Mouse (Mus musculus): Measurements from ENCODE around the gene Kmt2a. TPM values are rescaled to one million over a fixed set of nuclear protein-coding genes. Genes with fewer than 3 reads are reported as not detected.

Kmt2a gene
- polyA plus RNA-seq, 1 experiment from 2014 or later, result 5.3 TPM

GRCm38 (mm10) chr9:44882436-44882980, 1.4 kb upstream of the Kmt2a start:
- H3K9ac ChIP-seq (ENCODE audit: low read depth, low read length), result peak overlapping the region; percentile 75
- H3K9me3 ChIP-seq (ENCODE audit: control insufficient read depth, low read length), result no peaks in the 10 kb centered on the region
- peak overlapping the region; percentile 97 for H3K4me2 ChIP-seq (ENCODE audit: low read depth, low read length)
- H3K4me3 ChIP-seq (ENCODE audit: low read length), result peak overlapping the region; percentile 63
- H3K4me1 ChIP-seq (ENCODE audit: control insufficient read depth, insufficient read depth, low read length), result peaks cover 29% of the 10 kb centered on the region
- no peaks in the 10 kb centered on the region for H3K36me3 ChIP-seq (ENCODE audit: control insufficient read depth, insufficient read depth, low read length)
- H3K27ac ChIP-seq (ENCODE audit: low read length), result peak overlapping the region; percentile 93; the same call in 1 of the 2 replicates
- H3K27me3 ChIP-seq (replicated peaks; ENCODE audit: control insufficient read depth, insufficient read depth, low read length), result no peaks in the 10 kb centered on the region
- WGBS, result 0% methylated on average over 25 of the region's 27 CpGs
- ATAC-seq, result peak; percentile 37

DNA sequence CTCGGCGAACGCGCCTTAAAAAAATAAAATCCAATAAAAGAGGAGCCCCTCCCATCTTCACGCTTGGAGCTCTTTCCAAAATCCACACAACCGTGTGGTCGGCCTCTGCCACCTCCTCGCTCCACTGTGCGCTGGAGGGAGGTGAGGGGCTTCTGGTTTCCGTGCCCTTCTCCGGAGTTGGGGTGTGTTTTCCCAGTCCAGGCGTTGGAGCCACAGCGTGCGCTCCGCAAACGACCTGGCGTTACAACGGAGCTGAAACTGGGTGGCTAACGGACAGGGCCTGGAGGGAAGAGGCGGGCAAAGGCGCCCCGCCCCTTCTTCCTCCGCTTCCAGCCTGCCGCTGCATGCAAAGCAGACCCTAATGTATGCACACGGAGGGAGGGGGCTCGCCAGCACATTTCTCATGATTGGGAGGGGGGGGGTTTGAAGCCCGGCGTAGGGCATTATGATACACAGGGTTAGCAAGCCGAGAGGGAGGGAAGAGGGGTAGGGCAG, 892 bp upstream of the Kmt2a start:
- peak overlapping the region; percentile 93 for H3K27ac ChIP-seq (ENCODE audit: low read length)
- H3K36me3 ChIP-seq (ENCODE audit: control insufficient read depth, insufficient read depth, low read length), result no peaks in the 10 kb centered on the region
- peaks cover 34% of the 10 kb centered on the region for H3K4me1 ChIP-seq (ENCODE audit: control insufficient read depth, insufficient read depth, low read length)
- under 1% methylated on average over 29 of the region's 29 CpGs for whole genome bisulfite sequencing
- H3K27me3 ChIP-seq (replicated peaks; ENCODE audit: control insufficient read depth, insufficient read depth, low read length), result no peaks in the 10 kb centered on the region
- H3K4me2 ChIP-seq (ENCODE audit: low read depth, low read length), result peak overlapping the region; percentile 97
- H3K4me3 ChIP-seq (ENCODE audit: low read length), result peak overlapping the region; percentile 63
- no peaks in the 10 kb centered on the region for H3K9me3 ChIP-seq (ENCODE audit: control insufficient read depth, low read length)
- peak; percentile 71 for ATAC-seq
- H3K9ac ChIP-seq (ENCODE audit: low read depth, low read length), result peak overlapping the region; percentile 75

- Histone ChIP-seq H3K27ac (ENCODE audit: low read length) (peak overlapping the region; percentile 93), H3K36me3 (ENCODE audit: control insufficient read depth, insufficient read depth, low read length) (no peaks in the 10 kb centered on the region), H3K9me3 (ENCODE audit: control insufficient read depth, low read length) (no peaks in the 10 kb centered on the region), H3K27me3 (replicated peaks; ENCODE audit: control insufficient read depth, insufficient read depth, low read length) (no peaks in the 10 kb centered on the region), H3K4me2 (ENCODE audit: low read depth, low read length) (peak overlapping the region; percentile 95), H3K9ac (ENCODE audit: low read depth, low read length) (peak overlapping the region; percentile 94), H3K4me1 (ENCODE audit: control insufficient read depth, insufficient read depth, low read length) (peaks cover 44% of the 10 kb centered on the region), H3K4me3 (ENCODE audit: low read length) (peak overlapping the region; percentile 99)
- ATAC-seq, result peak; percentile 32
- under 1% methylated on average over 39 of the region's 44 CpGs for WGBS
Measured at GRCm38 (mm10) chr9:44880309-44881081, 601 bp downstream of the Kmt2a start.

GRCm38 (mm10) chr9:44879694-44880271, 1.3 kb downstream of the Kmt2a start:
- H3K27me3 ChIP-seq (replicated peaks; ENCODE audit: control insufficient read depth, insufficient read depth, low read length), result no peaks in the 10 kb centered on the region
- peak overlapping the region; percentile 95 for H3K4me2 ChIP-seq (ENCODE audit: low read depth, low read length)
- peak overlapping the region; percentile 99 for H3K4me3 ChIP-seq (ENCODE audit: low read length)
- ATAC-seq, result no peak
- peaks cover 46% of the 10 kb centered on the region for H3K4me1 ChIP-seq (ENCODE audit: control insufficient read depth, insufficient read depth, low read length)
- WGBS, result under 1% methylated on average over 13 of the region's 13 CpGs
- H3K36me3 ChIP-seq (ENCODE audit: control insufficient read depth, insufficient read depth, low read length), result no peaks in the 10 kb centered on the region
- H3K9me3 ChIP-seq (ENCODE audit: control insufficient read depth, low read length), result no peaks in the 10 kb centered on the region
- H3K9ac ChIP-seq (ENCODE audit: low read depth, low read length), result peak overlapping the region; percentile 94
- H3K27ac ChIP-seq (ENCODE audit: low read length), result peak overlapping the region; percentile 93

DNA sequence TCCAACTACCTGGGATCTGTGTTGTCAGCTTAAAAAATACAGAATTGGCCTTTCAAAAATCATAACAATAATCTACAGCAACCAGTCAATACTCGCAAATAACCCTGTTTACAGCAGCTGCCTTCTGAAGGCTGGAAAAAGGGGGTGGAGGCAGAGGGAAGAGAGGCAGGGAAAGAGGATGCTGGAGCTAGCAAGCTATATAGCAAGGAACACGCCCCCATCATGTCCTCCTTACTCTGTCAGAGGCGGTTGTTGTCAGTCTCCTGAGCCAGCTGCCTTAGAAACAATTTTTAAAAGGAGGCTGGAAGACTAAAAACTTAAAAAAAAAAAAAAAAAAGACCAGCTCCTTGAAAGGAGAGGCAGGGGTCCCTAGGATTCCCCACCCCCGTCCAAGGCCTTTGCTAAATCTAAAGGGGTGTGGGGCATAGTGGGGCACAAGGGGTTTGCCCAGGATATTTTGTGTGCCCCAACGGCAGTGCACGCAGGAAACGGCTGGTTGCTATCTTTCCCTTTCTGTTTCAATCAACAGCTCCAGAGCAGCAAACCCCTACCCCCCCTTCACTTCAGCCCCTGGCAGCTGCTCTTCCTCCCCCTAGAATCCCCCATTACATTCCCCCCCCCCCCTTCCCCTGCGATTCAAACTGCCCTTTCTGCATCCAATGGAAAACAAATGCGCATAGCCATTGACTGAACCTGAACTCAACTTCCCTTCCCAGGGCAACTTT, 2.2 kb downstream of the Kmt2a start:
- Histone ChIP-seq H3K4me2 (ENCODE audit: low read depth, low read length) (peak overlapping the region; percentile 95), H3K9ac (ENCODE audit: low read depth, low read length) (peak overlapping the region; percentile 94), H3K27ac (ENCODE audit: low read length) (peak overlapping the region; percentile 28; the same call in 1 of the 2 replicates), H3K4me3 (ENCODE audit: low read length) (peak overlapping the region; percentile 99), H3K9me3 (ENCODE audit: control insufficient read depth, low read length) (no peaks in the 10 kb centered on the region), H3K27me3 (replicated peaks; ENCODE audit: control insufficient read depth, insufficient read depth, low read length) (no peaks in the 10 kb centered on the region), H3K36me3 (ENCODE audit: control insufficient read depth, insufficient read depth, low read length) (no peaks in the 10 kb centered on the region), H3K4me1 (ENCODE audit: control insufficient read depth, insufficient read depth, low read length) (peaks cover 54% of the 10 kb centered on the region)
- no peak for ATAC-seq
- WGBS, result 24% methylated on average over 9 of the region's 9 CpGs

GRCm38 (mm10) chr9:44877686-44878085, 3.4 kb downstream of the Kmt2a start:
- Histone ChIP-seq H3K27ac (ENCODE audit: low read length) (no peak overlapping the region), H3K4me2 (ENCODE audit: low read depth, low read length) (no peak overlapping the region), H3K27me3 (replicated peaks; ENCODE audit: control insufficient read depth, insufficient read depth, low read length) (no peaks in the 10 kb centered on the region), H3K4me1 (ENCODE audit: control insufficient read depth, insufficient read depth, low read length) (peaks cover 60% of the 10 kb centered on the region), H3K36me3 (ENCODE audit: control insufficient read depth, insufficient read depth, low read length) (no peaks in the 10 kb centered on the region), H3K4me3 (ENCODE audit: low read length) (no peak overlapping the region), H3K9me3 (ENCODE audit: control insufficient read depth, low read length) (no peaks in the 10 kb centered on the region), H3K9ac (ENCODE audit: low read depth, low read length) (no peak overlapping the region)
- WGBS, result 74% methylated on average over 7 of the region's 7 CpGs
- no peak for ATAC-seq

DNA sequence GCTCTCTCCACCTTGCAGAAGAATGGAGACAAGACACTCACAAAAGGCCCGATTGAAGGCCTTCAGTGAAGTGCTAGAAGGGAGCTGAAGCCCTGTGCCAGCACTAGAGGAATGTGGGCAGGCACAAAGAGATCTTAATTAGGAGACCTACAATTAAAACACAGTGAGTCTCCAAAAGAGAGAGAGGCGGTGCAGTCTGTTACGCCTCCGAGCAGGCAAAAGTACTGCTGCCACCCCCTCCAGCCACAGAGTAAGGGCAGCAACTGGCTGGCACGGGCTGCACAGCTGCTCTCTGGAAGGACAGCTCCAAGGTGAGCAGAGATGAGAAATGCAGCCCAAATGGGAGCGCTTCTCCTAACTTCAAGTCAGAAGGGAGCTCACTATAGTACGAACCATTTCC, 5.6 kb downstream of the Kmt2a start:
- no peaks in the 10 kb centered on the region for H3K27me3 ChIP-seq (replicated peaks; ENCODE audit: control insufficient read depth, insufficient read depth, low read length)
- no peaks in the 10 kb centered on the region for H3K36me3 ChIP-seq (ENCODE audit: control insufficient read depth, insufficient read depth, low read length)
- ATAC-seq, result no peak
- H3K27ac ChIP-seq (ENCODE audit: low read length), result no peak overlapping the region
- no peaks in the 10 kb centered on the region for H3K9me3 ChIP-seq (ENCODE audit: control insufficient read depth, low read length)
- H3K4me2 ChIP-seq (ENCODE audit: low read depth, low read length), result no peak overlapping the region
- H3K4me3 ChIP-seq (ENCODE audit: low read length), result no peak overlapping the region
- H3K4me1 ChIP-seq (ENCODE audit: control insufficient read depth, insufficient read depth, low read length), result peaks cover 63% of the 10 kb centered on the region
- 68% methylated on average over 7 of the region's 7 CpGs for WGBS
- no peak overlapping the region for H3K9ac ChIP-seq (ENCODE audit: low read depth, low read length)

DNA sequence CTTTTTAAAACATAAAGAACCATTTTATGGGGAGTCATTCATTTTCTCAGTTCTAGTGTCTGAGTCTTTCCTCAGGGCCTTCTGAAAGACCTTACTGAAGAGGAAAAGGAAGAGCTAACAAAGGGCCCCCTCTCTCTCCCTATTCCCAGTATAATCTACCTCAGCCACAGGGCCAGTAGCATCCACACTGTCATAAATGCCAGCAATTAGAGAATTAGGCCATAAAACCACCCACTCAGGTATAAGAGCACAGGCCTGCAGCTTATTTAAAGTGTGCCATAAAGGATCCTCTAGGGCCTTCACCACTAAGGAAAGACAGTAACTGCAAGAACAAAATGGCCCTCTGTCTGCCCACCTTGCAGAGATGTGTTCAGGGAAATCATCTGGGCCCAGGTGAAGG, 6.9 kb downstream of the Kmt2a start:
- Histone ChIP-seq H3K4me2 (ENCODE audit: low read depth, low read length) (no peak overlapping the region), H3K4me1 (ENCODE audit: control insufficient read depth, insufficient read depth, low read length) (peaks cover 53% of the 10 kb centered on the region), H3K27me3 (replicated peaks; ENCODE audit: control insufficient read depth, insufficient read depth, low read length) (no peaks in the 10 kb centered on the region), H3K27ac (ENCODE audit: low read length) (no peak overlapping the region; the same call in 1 of the 2 replicates), H3K4me3 (ENCODE audit: low read length) (no peak overlapping the region), H3K36me3 (ENCODE audit: control insufficient read depth, insufficient read depth, low read length) (no peaks in the 10 kb centered on the region), H3K9ac (ENCODE audit: low read depth, low read length) (no peak overlapping the region), H3K9me3 (ENCODE audit: control insufficient read depth, low read length) (no peaks in the 10 kb centered on the region)
- ATAC-seq, result peak; percentile 60

DNA sequence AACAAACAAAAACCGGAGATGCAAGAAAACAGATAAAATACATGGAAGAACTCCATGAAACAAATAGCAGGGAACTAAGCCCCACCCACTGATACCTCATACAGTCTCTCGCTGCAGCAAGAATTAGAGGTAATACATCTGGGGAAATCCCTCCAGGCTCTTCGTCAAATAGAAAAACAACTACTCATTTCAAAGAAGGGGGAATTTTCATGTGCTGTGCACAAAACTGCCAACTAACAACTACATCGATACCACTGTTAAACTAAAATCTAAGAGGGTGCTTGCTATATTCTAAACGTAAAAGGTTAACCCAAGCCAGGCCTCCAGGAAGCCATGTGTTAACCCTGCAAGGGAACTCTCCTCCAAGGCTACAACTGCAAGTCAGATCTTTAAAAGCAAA, 7.4 kb downstream of the Kmt2a start:
- Histone ChIP-seq H3K4me3 (ENCODE audit: low read length) (no peak overlapping the region), H3K4me2 (ENCODE audit: low read depth, low read length) (no peak overlapping the region), H3K9me3 (ENCODE audit: control insufficient read depth, low read length) (no peaks in the 10 kb centered on the region), H3K27ac (ENCODE audit: low read length) (peak overlapping the region; percentile 36; the same call in 1 of the 2 replicates), H3K9ac (ENCODE audit: low read depth, low read length) (no peak overlapping the region), H3K36me3 (ENCODE audit: control insufficient read depth, insufficient read depth, low read length) (no peaks in the 10 kb centered on the region), H3K27me3 (replicated peaks; ENCODE audit: control insufficient read depth, insufficient read depth, low read length) (no peaks in the 10 kb centered on the region), H3K4me1 (ENCODE audit: control insufficient read depth, insufficient read depth, low read length) (peaks cover 47% of the 10 kb centered on the region)
- ATAC-seq, result no peak; the same call in 1 of the 2 replicates
- 39% methylated on average over 5 of the region's 5 CpGs for WGBS
